Mouse (Mus musculus) macrophage (primary cell): ENCODE results near the gene Gm21905. TPM values are rescaled to one million over a fixed set of nuclear protein-coding genes. Genes with fewer than 3 reads are reported as not detected.

Source experiments
- H3K27ac ChIP-seq: fragments of 350-480 bp; formaldehyde crosslinking; 2 replicates; pipeline ENCODE4 v1.9.0; 2021
- H3K36me3 ChIP-seq: fragments of 350-480 bp; formaldehyde crosslinking; 2 replicates; pipeline ENCODE4 v1.9.0; 2021; ENCODE audit errors: inconsistent target
- H3K4me3 ChIP-seq: fragments of 350-480 bp; formaldehyde crosslinking; 2 replicates; pipeline ENCODE4 v1.9.0; 2021; ENCODE audit errors: inconsistent target
- H3K79me2 ChIP-seq: fragments of 350-480 bp; formaldehyde crosslinking; 2 replicates; pipeline ENCODE4 v1.9.0; 2021; ENCODE audit errors: inconsistent target
- WGBS: methylation state at CpG from one replicate; pipeline ENCODE4 v1.1.7; 2026; ENCODE audit warnings: inconsistent platforms; ENCODE audit not compliant: missing documents; 5-methylcytosine and 5-hydroxymethylcytosine counted together
- polyA plus RNA-seq: library from polyadenylated mRNA; stranded (reverse); fragments of 250-400 nt; gene quantifications from 3 replicates; pipeline ENCODE4 v1.2.4, GENCODE M21; 2018; ENCODE audit warnings: inconsistent platforms
- total RNA-seq, 78 experiments: library from RNA; depleted of rRNA; stranded (reverse); fragments of 250-400 nt; gene quantifications; 1 replicate in 9 of 78; 2 replicates in 24 of 78; 3 replicates in 43 of 78; 4 replicates in 2 of 78; pipeline ENCODE4 v1.2.4; 2018; ENCODE audit warnings: inconsistent platforms in 56 of 78

Gm21905 gene
- total RNA-seq (2018; cell fraction: chromatin; rRNA removed), result not detected
- not detected for total RNA-seq (2018; cell fraction: cytosol; rRNA removed)
- total RNA-seq (2018; cell fraction: nucleus; rRNA removed), result not detected
- not detected in 3 replicates for polyA plus RNA-seq

DNA sequence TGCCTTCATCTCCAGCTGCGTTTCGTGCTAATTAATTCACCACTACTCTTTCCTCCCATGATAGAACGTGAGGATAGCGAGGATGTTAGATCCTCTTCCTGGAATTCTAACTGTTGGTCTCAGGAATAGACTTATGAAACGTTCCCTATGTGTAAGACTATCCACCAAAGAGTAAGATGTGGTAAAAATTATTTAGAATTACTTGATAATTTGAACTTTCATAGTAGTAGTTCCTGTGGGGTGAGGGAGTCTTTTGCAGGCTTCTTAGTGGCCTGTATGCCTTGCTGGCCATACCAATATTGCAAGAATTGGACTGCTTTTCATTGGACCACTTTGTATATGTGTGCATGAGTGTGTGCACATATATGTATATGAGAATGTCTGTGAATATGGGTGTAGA, at the start of gene Gm21905:
Gene Gm21905, minus strand, starts transcription at position 101 of the 400 bp plus-strand sequence.
- Histone ChIP-seq H3K36me3 (no peaks in the 10 kb centered on the region), H3K79me2 (no peaks in the 10 kb centered on the region), H3K27ac (no peak within 1 kb of the TSS), H3K4me3 (no peak within 1 kb of the TSS)
- WGBS, result 96% methylated on average over 5 of the region's 5 CpGs

DNA sequence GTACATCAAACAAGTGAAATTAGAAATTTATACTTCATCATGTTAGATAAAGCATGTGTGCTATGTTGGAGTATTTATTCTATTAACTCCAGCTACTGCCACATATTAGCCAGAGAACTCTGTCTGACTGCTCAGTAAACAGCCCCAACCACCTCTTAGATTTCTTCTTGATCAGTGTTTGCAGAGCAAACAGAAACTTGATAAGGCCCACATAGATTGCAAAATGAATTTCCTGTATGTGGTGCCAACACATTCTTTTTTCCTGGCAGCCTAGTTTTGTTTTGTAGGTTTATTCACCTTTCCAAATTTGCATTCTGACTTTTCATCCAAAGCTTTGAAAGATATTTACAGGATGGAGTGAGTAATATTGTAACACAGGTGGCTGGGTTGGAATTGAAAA, 44.2 kb upstream of the Gm21905 start:
- Histone ChIP-seq H3K79me2 (no peaks in the 10 kb centered on the region), H3K4me3 (no peak overlapping the region), H3K36me3 (no peaks in the 10 kb centered on the region), H3K27ac (no peak overlapping the region)

- 35% methylated on average over 3 of the region's 3 CpGs for WGBS
- Histone ChIP-seq H3K4me3 (no peak overlapping the region), H3K79me2 (no peaks in the 10 kb centered on the region)
These were observed 35.8 kb upstream of the Gm21905 start for GRCm38 (mm10) chr5:67981946-67982526.

DNA sequence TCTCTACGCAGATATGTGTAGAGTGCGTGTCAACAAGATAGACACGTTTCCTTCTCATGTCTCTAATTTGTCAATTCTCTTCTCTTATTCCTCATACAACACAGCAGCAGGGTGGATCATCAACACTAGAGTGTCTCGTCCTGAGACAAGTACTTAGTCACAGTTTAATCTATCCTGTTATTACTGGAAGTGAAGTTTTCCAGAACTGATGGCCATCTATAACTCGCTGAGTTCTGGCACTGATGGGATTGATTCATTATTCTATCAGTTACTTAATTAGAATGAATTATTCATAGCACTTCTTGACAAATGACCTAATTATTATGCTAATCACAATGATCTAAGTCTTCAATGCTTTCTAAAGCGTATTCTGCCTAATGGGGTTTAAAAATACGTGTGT, 23.3 kb upstream of the Gm21905 start:
- Histone ChIP-seq H3K36me3 (no peaks in the 10 kb centered on the region), H3K79me2 (no peaks in the 10 kb centered on the region), H3K27ac (no peak overlapping the region), H3K4me3 (no peak overlapping the region)
- WGBS, result 87% methylated on average over 7 of the region's 7 CpGs

More at GRCm38 (mm10) chr5:67981946-67982526, 35.8 kb upstream of the Gm21905 start:
- Histone ChIP-seq H3K27ac (no peak overlapping the region), H3K36me3 (no peaks in the 10 kb centered on the region)

GRCm38 (mm10) chr5:67961708-67962629, 15.7 kb upstream of the Gm21905 start:
- no peak overlapping the region for H3K4me3 ChIP-seq
- 82% methylated on average over 7 of the region's 7 CpGs for WGBS
- H3K79me2 ChIP-seq, result no peaks in the 10 kb centered on the region
- no peaks in the 10 kb centered on the region for H3K36me3 ChIP-seq
- H3K27ac ChIP-seq, result no peak overlapping the region

- H3K36me3 ChIP-seq, result no peaks in the 10 kb centered on the region
- no peak overlapping the region for H3K27ac ChIP-seq
- no peak overlapping the region for H3K4me3 ChIP-seq
- no peaks in the 10 kb centered on the region for H3K79me2 ChIP-seq
- WGBS, result 87% methylated on average over 7 of the region's 7 CpGs
These were observed 9.3 kb upstream of the Gm21905 start for GRCm38 (mm10) chr5:67955486-67955885.

DNA sequence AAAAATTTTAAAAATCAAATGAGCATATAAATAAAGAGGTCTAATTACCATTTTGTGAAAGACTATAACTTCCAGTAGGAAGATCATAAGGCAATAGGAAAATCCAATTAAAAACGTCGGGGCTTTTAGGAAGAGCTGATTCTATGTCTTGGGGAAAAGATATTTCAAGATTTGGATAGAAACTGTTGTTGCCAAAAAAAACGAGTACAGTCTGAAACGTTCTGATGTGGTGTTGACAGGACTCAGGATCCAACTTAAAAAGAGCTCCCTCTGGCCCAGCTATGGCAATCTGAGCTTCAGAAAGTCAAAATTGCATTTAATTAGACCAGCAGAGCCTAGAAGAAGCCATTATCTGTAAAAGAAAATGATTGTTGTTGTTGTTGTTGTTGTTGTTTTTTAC, 7.9 kb upstream of the Gm21905 start:
- Histone ChIP-seq H3K36me3 (no peaks in the 10 kb centered on the region), H3K27ac (no peak overlapping the region), H3K4me3 (no peak overlapping the region), H3K79me2 (no peaks in the 10 kb centered on the region)
- whole genome bisulfite sequencing, result 88% methylated on average over 4 of the region's 4 CpGs

GRCm38 (mm10) chr5:67948074-67948473, 1.9 kb upstream of the Gm21905 start:
- H3K4me3 ChIP-seq, result no peak overlapping the region
- H3K79me2 ChIP-seq, result no peaks in the 10 kb centered on the region
- no peaks in the 10 kb centered on the region for H3K36me3 ChIP-seq
- WGBS, result 93% methylated on average over 4 of the region's 5 CpGs
- H3K27ac ChIP-seq, result no peak overlapping the region

DNA sequence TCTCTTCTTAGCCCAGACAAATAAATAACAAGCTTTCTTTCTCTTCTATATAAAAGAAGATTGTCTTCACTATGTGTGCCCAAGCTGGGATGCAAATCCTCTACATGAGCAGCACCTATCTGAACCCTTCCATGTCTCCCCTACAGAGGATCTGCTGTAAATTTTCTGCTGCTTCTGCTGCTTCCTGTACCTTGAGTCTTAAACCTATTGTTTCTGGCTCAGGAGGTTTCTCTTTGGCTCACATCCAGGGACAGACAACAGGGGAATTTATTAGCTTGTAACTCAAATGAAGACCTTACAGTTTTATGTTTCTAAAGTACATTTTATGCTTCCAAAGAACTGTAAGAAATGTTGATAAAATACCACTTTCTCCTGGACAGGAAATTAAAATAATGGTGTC, 785 bp upstream of the Gm21905 start:
- Histone ChIP-seq H3K79me2 (no peaks in the 10 kb centered on the region), H3K36me3 (no peaks in the 10 kb centered on the region), H3K27ac (no peak overlapping the region), H3K4me3 (no peak overlapping the region)

DNA sequence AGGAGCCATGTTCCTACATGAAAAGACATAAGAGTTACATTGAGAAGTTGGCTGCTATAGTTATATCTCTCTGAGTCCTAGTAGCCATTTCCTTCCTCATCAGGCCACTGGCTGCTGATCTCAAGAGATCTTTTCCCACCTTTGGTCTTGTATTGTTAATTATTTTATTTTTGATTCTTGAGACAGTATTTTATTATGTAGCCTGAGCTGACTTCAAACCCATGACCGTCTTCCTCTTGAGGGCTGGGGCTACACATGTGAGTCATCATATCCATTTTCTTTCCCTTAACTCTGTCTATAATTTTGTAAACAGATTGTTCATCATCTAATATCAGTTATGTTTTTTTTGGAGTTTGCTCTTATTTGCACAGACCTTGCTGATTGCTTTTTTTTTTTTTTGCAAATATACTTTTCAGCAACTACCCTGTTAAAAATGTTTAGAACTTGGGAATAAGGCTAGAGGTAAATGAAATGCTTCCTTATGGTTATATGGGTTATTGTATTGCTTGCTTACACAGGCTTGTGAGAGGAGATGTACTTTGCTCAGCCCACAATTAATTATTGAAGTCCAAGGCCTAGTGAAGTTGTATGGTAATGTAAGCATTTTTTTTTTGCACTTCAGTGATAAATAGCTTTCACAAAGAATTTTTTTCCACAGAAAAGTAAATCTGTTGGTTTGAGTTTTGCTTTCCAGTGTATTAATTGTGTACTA, 2.0 kb downstream of the Gm21905 start:
- WGBS, result 88% methylated on average over 1 of the region's 1 CpGs
- Histone ChIP-seq H3K79me2 (no peaks in the 10 kb centered on the region), H3K4me3 (no peak overlapping the region), H3K36me3 (no peaks in the 10 kb centered on the region), H3K27ac (no peak overlapping the region)

GRCm38 (mm10) chr5:67943199-67943598, 3.0 kb downstream of the Gm21905 start:
- no peaks in the 10 kb centered on the region for H3K36me3 ChIP-seq
- no peak overlapping the region for H3K4me3 ChIP-seq
- no peaks in the 10 kb centered on the region for H3K79me2 ChIP-seq
- peak overlapping the region; percentile 19 for H3K27ac ChIP-seq
- 0% methylated on average over 2 of the region's 2 CpGs for WGBS

DNA sequence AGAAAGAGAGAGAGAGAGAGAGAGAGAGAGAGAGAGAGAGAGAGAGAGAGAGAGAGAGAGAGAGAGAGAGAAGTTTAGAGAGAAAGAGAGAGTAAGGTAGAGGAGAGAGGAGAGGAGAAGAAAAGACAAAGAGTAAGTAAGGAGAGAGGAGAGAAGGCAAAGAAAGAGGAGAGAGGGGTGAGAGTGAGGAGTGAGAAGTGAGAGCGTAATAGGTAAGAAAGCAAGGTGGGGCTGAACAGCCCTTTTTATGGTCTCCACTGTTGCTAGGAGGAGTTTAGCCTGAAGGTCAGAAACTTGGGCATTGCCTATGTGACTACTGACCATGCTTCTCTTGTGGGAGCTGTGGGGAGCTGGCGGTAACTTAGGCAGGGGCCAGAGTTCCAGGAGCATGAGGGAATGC, 4.9 kb downstream of the Gm21905 start, which contains the start of gene Gm5108:
Gene Gm5108, plus strand, starts transcription at position 301 of the 400 bp plus-strand sequence.
- Histone ChIP-seq H3K36me3 (no peaks in the 10 kb centered on the region), H3K4me3 (no peak within 1 kb of the TSS), H3K79me2 (no peaks in the 10 kb centered on the region), H3K27ac (no peak within 1 kb of the TSS)
- 96% methylated on average over 2 of the region's 2 CpGs for WGBS

- Histone ChIP-seq H3K4me3 (no peak overlapping the region), H3K27ac (no peak overlapping the region), H3K36me3 (no peaks in the 10 kb centered on the region), H3K79me2 (no peaks in the 10 kb centered on the region)
- WGBS, result 3% methylated on average over 2 of the region's 2 CpGs
These were observed 14.6 kb downstream of the Gm21905 start for GRCm38 (mm10) chr5:67931623-67932022.

DNA sequence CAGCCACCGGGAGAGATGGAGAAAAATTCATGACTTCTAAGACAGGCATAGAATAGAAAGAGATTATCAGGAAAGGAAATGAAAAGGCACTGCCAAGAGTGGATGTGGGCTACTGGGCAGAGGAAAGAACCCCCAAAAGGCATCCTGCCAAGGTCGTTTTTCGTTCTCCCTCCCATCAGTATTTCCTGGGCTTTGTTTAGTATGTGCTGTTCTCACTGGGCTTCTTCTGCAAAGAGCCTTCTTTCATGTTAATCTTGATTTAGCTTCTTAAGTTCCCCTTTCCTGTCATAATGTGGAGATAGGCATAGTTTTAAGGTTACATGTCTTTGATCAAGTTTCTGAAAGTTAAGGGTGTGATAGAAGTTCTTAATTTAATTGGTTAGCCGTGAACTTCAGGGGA, 15.6 kb downstream of the Gm21905 start:
- WGBS, result 0% methylated on average over 4 of the region's 4 CpGs
- Histone ChIP-seq H3K27ac (no peak overlapping the region), H3K36me3 (no peaks in the 10 kb centered on the region), H3K4me3 (no peak overlapping the region), H3K79me2 (no peaks in the 10 kb centered on the region)

- Histone ChIP-seq H3K27ac (no peak overlapping the region), H3K4me3 (no peak overlapping the region), H3K79me2 (no peaks in the 10 kb centered on the region), H3K36me3 (no peaks in the 10 kb centered on the region)
- WGBS, result 81% methylated on average over 2 of the region's 2 CpGs
These were observed 41.7 kb downstream of the Gm21905 start for GRCm38 (mm10) chr5:67904555-67904954.
